Mouse (Mus musculus) intestine, embryonic 16.5 days (tissue): ENCODE data around the gene A830018L16Rik. TPM values are rescaled to one million over a fixed set of nuclear protein-coding genes. Genes with fewer than 3 reads are reported as not detected.
"Not testable (repeated sequence)": the region's sequence is repeated elsewhere in the genome, so short reads cannot be mapped to it uniquely, and the experiment has no call there.

Source experiments
- ATAC-seq: fragments of 200-750 bp; cut with Nextera tagmentation; 2 replicates; pipeline ENCODE4 v1.8.0; 2017; ENCODE audit warnings: moderate TSS enrichment, moderate library complexity
- H3K27ac ChIP-seq: fragments of 300-500 bp; sonication (generic); 2 replicates; pipeline ENCODE4 v1.5.1; 2014; ENCODE audit warnings: mild to moderate bottlenecking, low read length
- H3K27me3 ChIP-seq: fragments of 300-500 bp; sonication (generic); replicated peaks from 2 replicates; pipeline ENCODE4 v1.6.1; 2014; ENCODE audit warnings: low read length, control low read depth, mixed read lengths; ENCODE audit not compliant: control insufficient read depth, insufficient read depth
- H3K36me3 ChIP-seq: fragments of 300-500 bp; sonication (generic); 2 replicates; pipeline ENCODE4 v1.6.1; 2014; ENCODE audit warnings: low read length, control low read depth; ENCODE audit not compliant: control insufficient read depth, insufficient read depth
- H3K4me1 ChIP-seq: fragments of 300-500 bp; sonication (generic); 2 replicates; pipeline ENCODE4 v1.6.1; 2014; ENCODE audit warnings: low read length, control low read depth, mixed read lengths; ENCODE audit not compliant: control insufficient read depth, insufficient read depth
- H3K4me2 ChIP-seq: fragments of 300-500 bp; sonication (generic); 2 replicates; pipeline ENCODE4 v1.6.1; 2014; ENCODE audit warnings: low read depth, low read length, control low read depth
- H3K4me3 ChIP-seq: fragments of 300-500 bp; sonication (generic); 2 replicates; pipeline ENCODE4 v1.5.1; 2014; ENCODE audit warnings: mild to moderate bottlenecking, low read length
- H3K9ac ChIP-seq: fragments of 300-500 bp; sonication (generic); 2 replicates; pipeline ENCODE4 v1.6.1; 2014; ENCODE audit warnings: low read depth, low read length
- H3K9me3 ChIP-seq: fragments of 300-500 bp; sonication (generic); 2 replicates; pipeline ENCODE4 v1.6.1; 2016; ENCODE audit warnings: low read length, control low read depth; ENCODE audit not compliant: control insufficient read depth
- WGBS: fragments of 180-500 bp; shearing (Covaris S2); extraction: QIAGEN DNeasy Blood & Tissue Kit; methylation state at CpG from one replicate; pipeline ENCODE4 v1.1.7; 2014; 5-methylcytosine and 5-hydroxymethylcytosine counted together
- polyA plus RNA-seq: library from polyadenylated mRNA; unstranded; fragments of >200 nt; fragmentation: Nextera tagmentation; extraction: Ambion mirVana; gene quantifications from 2 replicates; pipeline ENCODE4 v1.2.1, GENCODE M21; 2015

Gene A830018L16Rik
- polyA plus RNA-seq, 1 experiment from 2014 or later = 3.7 TPM

GRCm38 (mm10) chr1:12009551-12009846, 595.6 kb downstream of the A830018L16Rik start:
- Histone ChIP-seq H3K36me3 (no peaks in the 10 kb centered on the region), H3K27me3 (no peaks in the 10 kb centered on the region), H3K9ac (no peak overlapping the region), H3K4me3 (no peak overlapping the region), H3K9me3 (no peaks in the 10 kb centered on the region), H3K4me1 (no peaks in the 10 kb centered on the region), H3K27ac (peak overlapping the region; percentile 41), H3K4me2 (no peak overlapping the region)
- ATAC-seq = peak; percentile 18; the same call in 1 of the 2 replicates

DNA sequence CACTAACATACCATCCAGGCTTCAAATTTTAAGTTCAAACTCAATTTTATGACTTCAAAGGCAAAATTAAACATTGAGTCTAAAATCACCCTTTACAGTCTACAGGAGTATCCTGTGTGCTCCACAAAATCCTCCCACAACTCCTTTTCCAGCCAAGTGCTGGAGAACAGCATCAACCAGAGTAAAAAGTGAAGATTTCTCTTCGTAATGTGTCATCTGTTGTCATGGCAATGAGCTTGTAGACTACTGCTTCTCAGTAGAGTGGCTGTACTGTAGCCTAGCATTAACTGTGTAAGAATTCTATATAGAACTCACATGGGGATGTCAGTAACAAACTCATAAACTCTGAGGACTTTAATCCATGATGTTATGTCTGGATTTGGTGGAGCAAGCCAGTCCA, 596.7 kb downstream of the A830018L16Rik start:
- Histone ChIP-seq H3K4me2 (no peak overlapping the region), H3K4me3 (no peak overlapping the region), H3K9me3 (no peaks in the 10 kb centered on the region), H3K9ac (no peak overlapping the region), H3K4me1 (no peaks in the 10 kb centered on the region), H3K36me3 (no peaks in the 10 kb centered on the region), H3K27me3 (no peaks in the 10 kb centered on the region), H3K27ac (no peak overlapping the region)
- 78% methylated on average over 1 of the region's 1 CpGs for WGBS
- ATAC-seq = no peak

DNA sequence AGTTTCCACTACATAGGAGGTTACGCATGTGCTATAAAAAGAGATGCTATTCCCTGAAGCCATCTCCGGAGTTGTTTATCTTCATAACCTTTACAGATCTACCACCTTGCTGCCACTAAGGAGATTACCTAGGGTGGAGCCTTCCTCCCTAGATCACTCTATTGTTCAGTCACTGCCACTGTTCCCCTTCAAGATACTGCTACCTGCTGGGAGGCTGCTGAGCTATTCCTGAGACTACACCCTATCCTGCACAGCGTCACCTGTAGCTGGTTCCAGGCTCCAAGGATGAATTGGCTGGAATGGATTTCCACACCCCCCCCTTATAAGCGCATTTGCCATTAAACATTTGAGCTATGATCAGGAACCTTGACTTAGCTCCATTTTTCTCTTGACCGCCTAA, 606.7 kb downstream of the A830018L16Rik start:
- 82% methylated on average over 5 of the region's 5 CpGs for WGBS

More for the DNA sequence above, 606.7 kb downstream of the A830018L16Rik start:
- H3K27ac ChIP-seq, H3K4me1 ChIP-seq, H3K4me3 ChIP-seq, H3K9ac ChIP-seq, H3K9me3 ChIP-seq, H3K36me3 ChIP-seq, H3K4me2 ChIP-seq, H3K27me3 ChIP-seq, ATAC-seq: not testable (repeated sequence)
